15 mouse cellular contexts compared by ENCODE assay signal in genomic region chr2:147877907-147878306, GRCm38 (mm10).
A peak's percentile ranks its signal among the peaks of the same experiment; 100 is the strongest.
DNase-seq lines count a peak whose midpoint lies in the region; ATAC-seq and TF ChIP-seq lines count a peak whose summit lies in the region.
"Had no signal": no experiment of that assay in that cellular context is flagged by ENCODE, and none has a peak within 500 bp of the region (broad histone marks: within the 10 kb centered on the region; RNA-seq: fewer than 3 reads in every experiment).

No protein-coding gene starts in this region.

- no peaks in the 10 kb centered on the region for H3K9me3 ChIP-seq in intestine, embryonic 15.5 days
- H3K9me3 ChIP-seq in intestine, postnatal 0 days (ENCODE audit: control insufficient read depth), result no peaks in the 10 kb centered on the region
- H3K9me3 ChIP-seq in embryonic facial prominence, embryonic 10.5 days, result no peaks in the 10 kb centered on the region
- no peaks in the 10 kb centered on the region for H3K9me3 ChIP-seq in forebrain, embryonic 12.5 days
- H3K9me3 ChIP-seq in midbrain, embryonic 11.5 days (ENCODE audit: control insufficient read depth, low read length), result no peaks in the 10 kb centered on the region

- peak; percentile 15 for DNase-seq in embryonic facial prominence, embryonic 10.5 days (ENCODE audit: low spot score)
- DNase-seq in midbrain, embryonic 11.5 days (ENCODE audit: low spot score, missing footprints), result peak; percentile 88
- DNase-seq in adrenal gland, adult 18-20 months (ENCODE audit: low spot score in 2 of 2), result no peak
- DNase-seq in adrenal gland, postnatal 4 days (ENCODE audit: low spot score in 2 of 2), result no peak
- DNase-seq in cerebellum, adult 18-20 months, result no peak
- DNase-seq: adrenal gland, postnatal 10 days; cerebellum, adult 11-12 months; gastrocnemius, adult 2 months; kidney, postnatal 25 days; lung, postnatal 14 days; thymus, postnatal 4 days had no signal

- H3K27me3 ChIP-seq in intestine, embryonic 15.5 days (replicated peaks), result no peaks in the 10 kb centered on the region; the same call in 1 of the 2 replicates
- H3K27me3 ChIP-seq in intestine, postnatal 0 days (replicated peaks; ENCODE audit: control insufficient read depth, insufficient read depth, low read length), result peaks cover 4% of the 10 kb centered on the region; the same call in 1 of the 2 replicates
- H3K27me3 ChIP-seq in embryonic facial prominence, embryonic 10.5 days (replicated peaks; ENCODE audit: low read depth, poor library complexity, severe bottlenecking), result peaks cover 55% of the 10 kb centered on the region
- H3K27me3 ChIP-seq in forebrain, embryonic 12.5 days, result peaks cover 37% of the 10 kb centered on the region
- H3K27me3 ChIP-seq in midbrain, embryonic 11.5 days (ENCODE audit: control insufficient read depth, insufficient read depth, low read length), result peaks cover 7% of the 10 kb centered on the region; the same call in 1 of the 2 replicates
- H3K27me3 ChIP-seq: Patski had no signal

- 33% methylated on average over 13 of the region's 13 CpGs for WGBS in intestine, embryonic 15.5 days
- 33% methylated on average over 13 of the region's 13 CpGs for WGBS in intestine, postnatal 0 days
- 18% methylated on average over 13 of the region's 13 CpGs for WGBS in embryonic facial prominence, embryonic 10.5 days
- WGBS in forebrain, embryonic 12.5 days, result 8% methylated on average over 13 of the region's 13 CpGs
- WGBS in midbrain, embryonic 11.5 days, result 20% methylated on average over 13 of the region's 13 CpGs

- H3K4me3 ChIP-seq in intestine, embryonic 15.5 days (replicated peaks), result no peak overlapping the region
- no peak overlapping the region for H3K4me3 ChIP-seq in intestine, postnatal 0 days (ENCODE audit: low read depth, low read length)
- H3K4me3 ChIP-seq in embryonic facial prominence, embryonic 10.5 days, result no peak overlapping the region
- H3K4me3 ChIP-seq in forebrain, embryonic 12.5 days (replicated peaks), result no peak overlapping the region
- no peak overlapping the region for H3K4me3 ChIP-seq in midbrain, embryonic 11.5 days (ENCODE audit: low read depth, low read length)

- H3K4me2 ChIP-seq in intestine, embryonic 15.5 days (replicated peaks), result peak overlapping the region; percentile 73; the same call in 1 of the 2 replicates
- H3K4me2 ChIP-seq in intestine, postnatal 0 days (replicated peaks; ENCODE audit: low read depth), result no peak overlapping the region
- peak overlapping the region; percentile 53 for H3K4me2 ChIP-seq in forebrain, embryonic 12.5 days
- H3K4me2 ChIP-seq in midbrain, embryonic 11.5 days, result peak overlapping the region; percentile 50

- no peak overlapping the region for H3K27ac ChIP-seq in intestine, embryonic 15.5 days
- H3K27ac ChIP-seq in intestine, postnatal 0 days (ENCODE audit: low read depth, low read length), result no peak overlapping the region
- H3K27ac ChIP-seq in embryonic facial prominence, embryonic 10.5 days (replicated peaks), result no peak overlapping the region
- no peak overlapping the region for H3K27ac ChIP-seq in forebrain, embryonic 12.5 days
- H3K27ac ChIP-seq in midbrain, embryonic 11.5 days (ENCODE audit: low read depth, low read length), result peak overlapping the region; percentile 31; the same call in 1 of the 2 replicates
- H3K27ac ChIP-seq: gastrocnemius, adult 2 months had no signal

- peaks cover 14% of the 10 kb centered on the region; the same call in 1 of the 2 replicates for H3K4me1 ChIP-seq in intestine, embryonic 15.5 days (replicated peaks)
- no peaks in the 10 kb centered on the region for H3K4me1 ChIP-seq in intestine, postnatal 0 days (replicated peaks; ENCODE audit: control insufficient read depth, insufficient read depth, low read length)
- peaks cover 23% of the 10 kb centered on the region for H3K4me1 ChIP-seq in embryonic facial prominence, embryonic 10.5 days
- H3K4me1 ChIP-seq in forebrain, embryonic 12.5 days, result peaks cover 24% of the 10 kb centered on the region
- peaks cover 16% of the 10 kb centered on the region for H3K4me1 ChIP-seq in midbrain, embryonic 11.5 days (ENCODE audit: control insufficient read depth, insufficient read depth, low read length)

- ATAC-seq in intestine, embryonic 15.5 days, result no peak
- no peak for ATAC-seq in intestine, postnatal 0 days
- no peak for ATAC-seq in forebrain, embryonic 12.5 days (ENCODE audit: low FRiP score)
- 0 out of 2 replicates have a peak, but pooled peaks have one; percentile 3 for ATAC-seq in midbrain, embryonic 11.5 days (ENCODE audit: low FRiP score)
- ATAC-seq: Patski had no signal

- H3K9ac ChIP-seq in intestine, embryonic 15.5 days, result no peak overlapping the region
- no peak overlapping the region for H3K9ac ChIP-seq in intestine, postnatal 0 days (ENCODE audit: low read depth, low read length)
- H3K9ac ChIP-seq in forebrain, embryonic 12.5 days, result no peak overlapping the region
- no peak overlapping the region for H3K9ac ChIP-seq in midbrain, embryonic 11.5 days (ENCODE audit: low read length)

- TF ChIP-seq CTCF in intestine, postnatal 0 days (IDR thresholded peaks at IDR 0.05; ENCODE audit: low read depth), result no peak

- H3K36me3 ChIP-seq in intestine, embryonic 15.5 days, result no peaks in the 10 kb centered on the region
- no peaks in the 10 kb centered on the region for H3K36me3 ChIP-seq in intestine, postnatal 0 days (ENCODE audit: control insufficient read depth, insufficient read depth)
- no peaks in the 10 kb centered on the region for H3K36me3 ChIP-seq in embryonic facial prominence, embryonic 10.5 days (replicated peaks)
- H3K36me3 ChIP-seq in forebrain, embryonic 12.5 days (replicated peaks), result no peaks in the 10 kb centered on the region
- no peaks in the 10 kb centered on the region for H3K36me3 ChIP-seq in midbrain, embryonic 11.5 days (ENCODE audit: control insufficient read depth, insufficient read depth, low read length)

Comparison
In these comparisons a context has a peak if more than half of its experiments do, and no peak if none do; other contexts are left out.
1. DNase-seq: peak in embryonic facial prominence, embryonic 10.5 days (single experiment) and midbrain, embryonic 11.5 days (single experiment); none in adrenal gland, adult 18-20 months (0 of 2), adrenal gland, postnatal 4 days (0 of 2) and cerebellum, adult 18-20 months (0 of 2).